Mouse (Mus musculus) CH12F3 (cell line): ENCODE measurements around the gene Tex264.

Experiments used
- in situ Hi-C: fragments of 300-500 bp; cut with MboI; formaldehyde crosslinking; loops from 2 replicates; pipeline ENCODE4 v1.14.3; 2020; ENCODE audit warnings: low sequenced_read_pairs

Tex264 gene

DNA sequence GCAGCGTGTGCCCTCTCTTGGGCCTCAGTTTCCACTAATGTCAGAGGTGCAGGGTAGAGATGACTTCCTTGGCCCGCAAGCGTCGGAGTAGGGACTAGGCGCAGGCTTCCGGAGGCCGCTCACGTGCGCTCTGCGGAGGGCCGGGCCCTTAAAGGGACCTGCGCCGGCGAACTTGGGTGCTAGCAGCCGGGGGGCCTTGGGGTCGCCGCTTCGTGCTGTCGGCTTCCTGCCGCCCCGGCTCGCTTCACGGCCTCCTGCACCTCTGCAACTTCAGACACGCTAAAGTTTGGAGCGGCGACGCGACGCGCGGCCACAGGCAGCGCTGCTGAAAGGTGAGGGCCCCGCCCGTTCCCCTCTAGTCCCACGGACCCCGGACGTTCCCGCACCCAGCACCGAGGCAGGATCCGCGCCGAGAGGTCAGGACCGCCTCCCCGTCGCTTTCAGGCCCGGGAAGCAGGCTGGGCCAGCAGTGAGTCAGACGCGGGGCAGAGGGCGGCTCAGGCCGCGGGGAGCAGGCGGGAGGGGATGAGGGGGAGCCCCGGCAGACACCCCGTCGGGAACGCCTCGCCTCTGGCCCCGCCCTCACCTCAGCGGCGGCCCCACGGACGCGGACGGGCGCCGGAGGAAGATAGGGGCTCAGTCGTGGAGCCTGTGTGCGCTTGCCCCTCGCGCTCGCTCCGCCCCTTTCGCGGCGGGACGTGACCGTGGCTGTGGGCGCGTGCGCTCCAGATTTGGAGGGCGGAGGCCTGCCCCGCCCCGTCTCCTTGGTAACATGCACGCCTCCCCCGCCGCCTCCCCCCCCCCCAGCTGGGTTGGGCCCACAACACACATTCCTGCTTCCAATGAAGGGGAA is at the start of gene Tex264:
Gene Tex264 (minus strand): TSS at position 679 of the 853 bp plus-strand sequence.
- in situ Hi-C loops, result loop anchor here (25.0 kb wide), 1 partner anchor 127 kb away; the partner anchor contains the start of gene Dcaf1

- in situ Hi-C loops, result no loop called here
These were observed 48.0 kb upstream of the Tex264 start for GRCm38 (mm10) chr9:106733690-106734089.

DNA sequence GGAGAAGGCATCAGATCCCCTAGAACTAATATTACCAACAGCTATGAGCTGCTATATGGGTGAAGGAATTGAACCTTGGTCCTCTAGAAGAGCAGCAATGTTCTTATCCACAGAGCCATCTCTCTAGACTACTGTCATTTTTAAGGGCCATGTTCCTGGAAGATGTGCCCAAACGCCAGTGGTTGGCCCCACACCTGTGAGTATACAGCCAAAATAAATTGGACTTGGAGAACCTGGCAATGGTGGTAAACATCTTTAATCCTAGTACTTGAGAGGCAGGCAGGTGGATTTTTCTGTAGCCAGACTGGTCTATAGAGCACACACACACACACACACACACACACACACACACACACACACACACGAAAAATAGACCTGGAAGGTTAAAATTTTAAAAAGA is 43.7 kb upstream of the Tex264 start:
- in situ Hi-C loops, result no loop called here

DNA sequence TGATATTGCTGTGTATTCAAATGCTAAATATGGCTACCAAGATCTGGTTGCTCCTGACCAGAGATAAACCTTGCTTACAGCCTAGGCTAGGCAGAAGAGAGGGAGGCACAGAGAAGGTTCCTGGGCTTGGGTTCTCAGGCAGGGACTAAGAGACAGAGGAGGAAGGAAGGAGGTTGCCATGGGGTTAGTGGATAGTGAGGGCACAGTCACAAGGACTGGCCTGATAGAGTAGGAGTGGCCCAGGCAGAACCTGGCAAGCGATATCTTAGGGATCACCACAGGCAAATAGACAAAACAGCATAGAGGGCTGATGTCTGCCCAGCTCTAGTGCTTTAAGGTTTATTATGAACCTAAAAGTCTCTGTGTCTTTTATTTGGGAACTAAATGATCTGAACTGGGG is 41.2 kb upstream of the Tex264 start:
- in situ Hi-C loops, result no loop called here

DNA sequence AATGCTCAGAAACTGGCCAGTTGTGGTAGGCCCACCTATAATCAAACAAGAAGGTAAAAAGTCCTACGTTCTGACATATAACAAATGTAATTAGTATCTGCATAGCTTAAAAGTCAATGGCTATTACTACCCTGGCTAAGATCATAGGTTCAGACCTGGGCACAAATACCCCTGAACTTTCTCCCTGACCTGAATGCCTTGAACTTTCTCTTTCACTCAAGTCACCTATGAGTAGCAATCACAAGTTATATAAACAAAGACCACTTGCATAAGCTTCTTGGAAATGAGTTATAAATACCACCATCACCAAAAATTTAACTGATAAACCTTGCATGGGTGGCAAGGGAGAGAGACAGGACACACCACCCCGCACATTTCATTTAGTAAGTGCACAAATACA is 39.7 kb upstream of the Tex264 start:
- in situ Hi-C loops, result no loop called here

DNA sequence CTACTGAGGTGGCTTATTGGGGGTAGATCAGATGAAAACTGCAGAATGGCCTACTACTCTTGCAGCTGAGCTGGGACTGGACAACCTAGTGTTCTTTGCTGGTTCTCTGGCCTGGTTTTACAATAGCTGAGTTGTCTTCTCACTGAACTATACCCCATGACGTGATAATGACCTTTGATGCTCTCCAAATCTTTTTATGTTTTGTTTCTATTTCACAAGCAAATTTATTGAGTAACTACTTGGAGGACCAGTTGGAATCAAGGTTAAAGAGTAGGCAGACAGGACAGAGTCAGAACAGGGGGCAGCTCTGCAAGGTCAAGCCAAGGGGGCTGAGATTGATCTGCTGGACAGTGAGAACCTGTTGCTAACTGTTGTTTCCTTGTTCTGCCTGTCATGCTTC is 39.1 kb upstream of the Tex264 start:
- in situ Hi-C loops, result no loop called here

DNA sequence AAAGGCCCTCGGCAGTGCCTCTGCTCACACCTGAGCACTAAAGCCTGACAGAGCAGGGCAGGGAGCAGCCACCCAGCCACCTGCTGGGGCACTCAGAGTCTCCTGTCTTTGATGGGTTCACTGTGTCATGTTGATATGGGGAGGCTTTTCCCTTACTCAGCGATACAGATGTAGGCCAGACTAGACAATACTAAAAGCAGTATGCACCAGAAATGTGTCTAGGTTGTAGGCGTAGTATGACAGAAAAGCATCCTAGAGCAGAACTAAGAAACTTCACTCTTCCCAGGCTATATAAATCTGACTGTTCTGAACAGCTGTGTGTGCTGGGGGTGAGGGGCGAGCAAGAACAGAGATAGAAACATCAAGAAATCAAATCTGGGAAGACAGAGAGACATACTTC is 31.0 kb upstream of the Tex264 start:
- in situ Hi-C loops, result no loop called here

DNA sequence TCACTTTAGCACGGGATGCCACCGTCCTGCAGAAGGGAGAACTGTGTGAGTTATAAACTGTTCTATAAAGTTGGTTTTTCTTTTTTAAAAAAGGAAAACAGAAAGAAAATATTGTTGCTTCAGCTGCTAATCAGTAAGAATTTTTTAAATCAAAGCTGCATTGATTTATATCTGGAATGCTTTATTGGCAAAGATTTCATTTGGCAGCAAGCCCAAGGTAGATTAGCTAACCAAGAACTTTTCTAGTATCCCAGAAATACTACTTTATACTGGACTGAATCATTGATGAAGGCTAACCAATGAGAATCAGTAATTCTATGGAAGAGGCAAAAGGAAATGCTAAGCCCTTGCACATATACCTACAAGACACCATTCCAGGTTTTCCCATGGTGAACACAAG is 30.5 kb upstream of the Tex264 start:
- in situ Hi-C loops, result no loop called here

DNA sequence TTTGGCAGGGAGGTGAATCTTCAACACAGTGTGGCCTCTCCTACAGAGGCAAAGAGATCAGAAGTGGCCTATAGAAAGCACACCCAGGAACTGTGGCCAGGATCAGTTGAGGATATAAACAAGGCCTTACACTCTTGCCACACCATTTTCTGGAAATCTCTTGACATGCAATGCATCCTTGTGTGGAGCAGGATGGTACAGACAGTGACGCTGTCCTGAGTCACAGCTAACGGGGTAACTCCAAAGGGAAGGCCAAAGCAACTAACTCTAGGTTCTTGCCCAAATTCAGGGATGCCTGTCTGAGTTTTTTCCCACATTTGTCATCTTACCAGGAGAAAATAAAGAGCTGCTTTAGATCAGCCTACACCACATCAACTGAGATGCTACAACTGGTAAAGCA is 26.7 kb upstream of the Tex264 start:
- in situ Hi-C loops, result no loop called here

DNA sequence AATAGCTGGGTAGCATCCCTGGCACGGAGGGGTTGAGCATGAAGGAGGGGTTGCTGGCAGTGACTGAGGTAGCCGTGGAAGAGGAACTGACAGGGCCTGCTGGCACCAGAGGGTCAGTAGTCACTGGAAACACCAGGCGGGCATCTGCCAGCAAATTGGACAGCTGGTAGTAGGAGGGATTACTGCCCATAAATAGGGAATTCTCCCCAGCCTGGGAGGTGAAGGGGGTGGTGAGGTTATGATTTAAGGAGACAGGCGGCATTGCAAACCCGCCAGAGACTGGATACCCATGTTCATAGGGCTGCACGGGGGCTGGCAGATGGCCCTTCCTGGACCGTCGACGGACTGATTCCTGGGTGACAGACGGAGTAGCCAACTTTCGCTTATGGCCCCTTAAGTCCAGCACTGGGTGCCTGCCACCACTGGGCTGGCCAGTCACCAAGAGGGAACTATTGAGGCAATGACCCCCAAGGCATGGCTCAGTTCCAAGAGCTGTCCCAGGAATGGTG is 7.3 kb upstream of the Tex264 start:
- in situ Hi-C loops, result loop anchor here (25.0 kb wide), 1 partner anchor 119 kb away; the partner anchor contains the start of gene Dcaf1

- in situ Hi-C loops, result loop anchor here (25.0 kb wide), 1 partner anchor 123 kb away; the partner anchor contains the start of gene Dcaf1
These were observed 3.1 kb upstream of the Tex264 start for GRCm38 (mm10) chr9:106688834-106689233.

DNA sequence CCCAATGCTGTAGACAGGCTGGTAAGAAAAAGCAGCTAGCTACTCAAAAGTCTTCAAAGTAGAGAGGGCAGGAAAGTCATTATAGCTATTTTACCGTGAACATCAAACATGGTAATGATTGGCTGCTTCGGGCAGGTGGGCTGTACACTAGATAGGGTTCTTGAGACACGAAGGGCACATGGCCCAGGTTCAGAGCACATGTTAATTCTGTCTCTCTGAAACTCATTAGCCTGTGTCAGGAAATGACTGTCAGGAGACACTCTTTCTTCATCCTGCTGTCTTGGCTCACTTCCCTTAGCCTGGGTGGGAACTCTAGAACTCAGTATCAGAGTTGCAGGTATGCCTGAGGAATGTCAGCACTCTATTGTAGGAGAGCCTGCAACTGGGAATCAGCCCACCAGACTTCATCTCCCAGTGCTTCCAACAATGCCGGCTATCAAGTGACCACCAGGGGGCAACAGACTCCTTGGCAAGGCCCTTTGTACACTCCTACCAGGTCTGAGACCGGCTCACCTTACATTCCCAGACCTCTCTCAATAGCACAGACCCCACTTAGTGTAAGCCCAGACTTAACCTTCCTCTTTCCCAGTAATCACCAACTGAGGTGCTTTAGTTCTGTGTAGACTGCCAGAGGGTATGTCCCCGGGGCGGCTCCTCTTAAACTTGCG is 1.4 kb upstream of the Tex264 start:
- in situ Hi-C loops, result loop anchor here (25.0 kb wide), 1 partner anchor 125 kb away; the partner anchor contains the start of gene Dcaf1

DNA sequence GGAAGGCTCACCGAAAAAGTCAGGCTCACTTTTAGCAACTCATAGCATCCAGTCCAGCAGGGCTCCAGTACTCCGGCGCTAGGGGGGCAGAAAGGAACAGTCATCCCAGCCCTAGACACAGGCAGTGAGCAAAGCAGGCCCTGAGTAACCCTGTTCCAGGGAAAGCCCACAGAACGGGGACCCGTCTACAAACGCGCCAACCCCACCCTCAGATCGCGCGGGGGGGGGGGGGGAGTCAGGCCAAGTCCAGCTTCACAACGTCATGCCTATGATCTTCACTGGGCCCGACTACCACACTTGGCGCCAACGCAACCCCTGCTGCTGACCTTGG is 844 bp downstream of the Tex264 start:
- in situ Hi-C loops, result loop anchor here (25.0 kb wide), 1 partner anchor 127 kb away; the partner anchor contains the start of gene Dcaf1

DNA sequence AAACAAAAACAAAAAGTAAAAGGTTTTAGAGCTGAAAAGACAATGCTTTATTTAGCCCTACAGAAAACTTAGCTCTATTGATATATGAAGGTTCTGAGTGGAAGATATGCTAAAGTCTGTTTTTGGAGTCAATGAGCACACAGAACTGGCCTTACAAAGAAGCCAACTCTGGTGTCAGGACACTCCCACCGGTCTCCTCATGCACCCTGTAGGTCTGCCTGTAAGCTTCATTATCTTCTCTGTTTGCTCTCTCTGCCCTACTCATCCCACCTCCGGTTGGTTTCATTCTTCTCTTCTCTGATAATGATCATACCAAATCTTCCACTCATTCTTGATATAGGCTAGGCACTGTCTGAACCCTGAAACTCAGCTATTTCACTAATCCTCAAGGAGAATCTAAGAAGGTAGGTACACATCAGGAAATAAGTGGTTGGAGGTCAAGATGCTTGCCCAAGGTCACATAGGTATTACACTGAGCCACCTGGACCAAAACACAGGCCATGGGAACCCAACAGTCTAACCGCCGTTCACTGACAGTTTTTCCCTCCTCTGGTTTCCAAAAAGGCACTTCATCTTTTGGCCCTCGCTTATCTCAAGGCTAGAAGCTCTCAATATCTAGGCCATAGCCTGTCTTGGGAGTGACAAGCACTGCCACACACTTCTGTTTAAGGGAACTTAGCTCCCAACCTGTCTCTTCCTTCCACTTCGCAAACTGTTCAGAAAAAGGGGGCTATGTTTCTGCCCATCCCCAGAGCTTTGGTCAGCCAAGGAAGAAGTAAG is 1.4 kb downstream of the Tex264 start:
- in situ Hi-C loops, result loop anchor here (25.0 kb wide), 1 partner anchor 128 kb away; the partner anchor contains the start of gene Dcaf1

- in situ Hi-C loops, result loop anchor here (25.0 kb wide), 1 partner anchor 131 kb away; the partner anchor contains the start of gene Dcaf1
These were observed 4.7 kb downstream of the Tex264 start for GRCm38 (mm10) chr9:106681026-106681425.

DNA sequence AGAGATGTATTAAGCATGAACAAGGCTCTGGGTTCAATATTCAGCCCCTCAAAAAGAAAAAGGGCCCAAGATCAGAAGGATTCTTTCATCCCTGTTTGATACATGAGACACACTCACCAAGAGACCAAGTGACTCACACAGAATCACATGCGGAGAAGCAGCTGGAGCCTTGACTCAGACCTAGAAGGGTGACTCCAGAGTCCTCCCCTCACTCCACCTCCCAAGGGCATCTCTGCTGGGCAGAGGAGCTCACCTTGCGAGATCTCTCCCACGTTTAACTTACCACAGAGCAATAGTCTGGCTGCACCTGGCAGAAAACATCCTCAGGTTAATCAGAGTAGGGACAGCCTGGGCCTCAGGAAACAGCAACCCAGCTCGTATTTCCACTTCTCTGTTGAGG is 7.5 kb downstream of the Tex264 start:
- in situ Hi-C loops, result loop anchor here (25.0 kb wide), 1 partner anchor 134 kb away; the partner anchor contains the start of gene Dcaf1

DNA sequence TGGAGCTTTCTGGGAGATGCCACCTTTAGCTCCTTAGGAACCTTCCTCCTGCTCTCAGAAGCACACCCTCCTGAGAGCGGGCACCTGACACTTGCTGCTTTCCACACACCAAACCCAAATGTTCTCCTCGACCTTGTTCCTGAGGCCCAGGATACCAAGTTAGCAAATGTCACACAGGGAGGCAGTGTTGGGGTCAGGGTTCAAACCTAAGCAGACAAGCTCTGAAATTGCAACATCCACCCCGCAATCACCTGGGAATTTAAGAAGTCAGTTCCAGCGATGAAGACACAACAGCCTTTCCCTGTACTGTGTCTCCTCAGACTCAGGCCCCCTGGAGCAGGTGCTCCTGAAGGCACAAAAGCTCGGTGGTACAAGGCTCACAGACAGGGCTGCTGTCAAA is 8.0 kb downstream of the Tex264 start:
- in situ Hi-C loops, result loop anchor here (25.0 kb wide), 1 partner anchor 135 kb away; the partner anchor contains the start of gene Dcaf1

DNA sequence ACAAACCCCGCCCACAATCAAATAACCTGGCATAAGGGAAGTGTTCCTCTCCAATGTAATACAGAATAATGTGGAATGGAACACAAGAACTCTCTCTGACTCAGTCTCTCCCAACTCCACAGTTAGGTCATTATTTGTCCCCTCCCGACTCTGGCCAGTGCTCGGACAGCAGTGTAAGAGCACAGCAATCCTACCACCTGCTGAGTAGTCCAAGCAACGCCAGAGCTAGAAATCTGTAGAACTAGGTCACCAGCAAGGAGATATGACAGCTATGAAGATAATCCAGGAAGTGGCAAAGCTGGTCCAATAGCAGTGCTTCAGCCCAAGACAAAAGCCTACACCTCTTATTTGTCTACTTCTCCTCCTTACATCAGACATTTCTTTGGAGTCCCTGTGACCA is 9.2 kb downstream of the Tex264 start:
- in situ Hi-C loops, result loop anchor here (25.0 kb wide), 1 partner anchor 136 kb away; the partner anchor contains the start of gene Dcaf1

DNA sequence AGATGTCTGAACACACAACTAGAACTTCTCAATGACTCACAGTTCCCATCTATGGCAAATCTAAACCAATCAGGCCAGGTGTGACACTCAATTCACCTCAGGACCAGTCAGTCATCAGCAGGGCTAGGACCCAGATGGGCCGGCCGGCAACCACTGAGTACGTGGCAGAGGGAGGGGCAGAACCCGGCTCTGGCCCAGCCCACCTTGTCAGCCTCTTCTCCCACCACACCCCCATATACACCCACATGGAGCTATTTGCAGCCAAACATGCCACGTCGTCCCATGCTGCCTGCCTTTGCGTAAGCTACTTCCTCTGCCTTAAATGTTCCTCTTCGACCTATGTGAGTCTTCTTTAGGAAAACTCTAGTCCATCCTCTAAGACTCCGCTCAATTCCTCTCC is 9.8 kb downstream of the Tex264 start:
- in situ Hi-C loops, result loop anchor here (25.0 kb wide), 1 partner anchor 136 kb away; the partner anchor contains the start of gene Dcaf1

- in situ Hi-C loops, result loop anchor here (25.0 kb wide), 1 partner anchor 137 kb away; the partner anchor contains the start of gene Dcaf1
These were observed 10.2 kb downstream of the Tex264 start for GRCm38 (mm10) chr9:106675480-106675879.
